Mouse (Mus musculus): ENCODE data around the gene Ly6c1. TPM values are rescaled to one million over a fixed set of nuclear protein-coding genes. Genes with fewer than 3 reads are reported as not detected.
A peak's percentile ranks its signal among the peaks of the same experiment; 100 is the strongest.
"Not testable (repeated sequence)": the region's sequence is repeated elsewhere in the genome, so short reads cannot be mapped to it uniquely, and the experiment has no call there.

Ly6c1 gene
- polyA plus RNA-seq, 1 experiment from 2014 or later, result 0.53 TPM

GRCm38 (mm10) chr15:75050593-75050992, 2.0 kb upstream of the Ly6c1 start:
- H3K27me3 ChIP-seq (ENCODE audit: control insufficient read depth, insufficient read depth, low read length); H3K4me2 ChIP-seq (ENCODE audit: low read depth, low read length, severe bottlenecking); H3K9ac ChIP-seq (ENCODE audit: low read length); H3K27ac ChIP-seq (ENCODE audit: low read depth, low read length); H3K36me3 ChIP-seq (ENCODE audit: control insufficient read depth, insufficient read depth, low read length); H3K4me3 ChIP-seq (ENCODE audit: low read depth, low read length); H3K4me1 ChIP-seq (replicated peaks; ENCODE audit: control insufficient read depth, insufficient read depth, low read length); DNase-seq (ENCODE audit: low spot score); ATAC-seq (replicated peaks; ENCODE audit: low FRiP score); H3K9me3 ChIP-seq (ENCODE audit: control insufficient read depth, low read length): not testable (repeated sequence)
- 100% methylated on average over 1 of the region's 1 CpGs for WGBS

- not testable (repeated sequence) for H3K27me3 ChIP-seq (ENCODE audit: control insufficient read depth, insufficient read depth, low read length); H3K4me3 ChIP-seq (ENCODE audit: low read depth, low read length); H3K4me1 ChIP-seq (replicated peaks; ENCODE audit: control insufficient read depth, insufficient read depth, low read length); DNase-seq (ENCODE audit: low spot score); H3K9ac ChIP-seq (ENCODE audit: low read length); H3K36me3 ChIP-seq (ENCODE audit: control insufficient read depth, insufficient read depth, low read length); H3K27ac ChIP-seq (ENCODE audit: low read depth, low read length); H3K4me2 ChIP-seq (ENCODE audit: low read depth, low read length, severe bottlenecking); H3K9me3 ChIP-seq (ENCODE audit: control insufficient read depth, low read length); ATAC-seq (replicated peaks; ENCODE audit: low FRiP score)
- WGBS, result 84% methylated on average over 2 of the region's 2 CpGs
Observed at GRCm38 (mm10) chr15:75049811-75050210, 1.2 kb upstream of the Ly6c1 start.

- ATAC-seq (replicated peaks; ENCODE audit: low FRiP score); H3K4me3 ChIP-seq (ENCODE audit: low read depth, low read length); H3K27me3 ChIP-seq (ENCODE audit: control insufficient read depth, insufficient read depth, low read length); H3K4me1 ChIP-seq (replicated peaks; ENCODE audit: control insufficient read depth, insufficient read depth, low read length); H3K4me2 ChIP-seq (ENCODE audit: low read depth, low read length, severe bottlenecking); DNase-seq (ENCODE audit: low spot score); H3K9me3 ChIP-seq (ENCODE audit: control insufficient read depth, low read length); H3K9ac ChIP-seq (ENCODE audit: low read length); H3K36me3 ChIP-seq (ENCODE audit: control insufficient read depth, insufficient read depth, low read length); H3K27ac ChIP-seq (ENCODE audit: low read depth, low read length): not testable (repeated sequence)
- WGBS, result 93% methylated on average over 1 of the region's 1 CpGs
Observed at GRCm38 (mm10) chr15:75047970-75048320, 685 bp downstream of the Ly6c1 start.

GRCm38 (mm10) chr15:75047313-75047969, 1.2 kb downstream of the Ly6c1 start:
- not testable (repeated sequence) for DNase-seq (ENCODE audit: low spot score); ATAC-seq (replicated peaks; ENCODE audit: low FRiP score)

GRCm38 (mm10) chr15:75045501-75045900, 3.1 kb downstream of the Ly6c1 start:
- not testable (repeated sequence) for H3K36me3 ChIP-seq (ENCODE audit: control insufficient read depth, insufficient read depth, low read length); H3K4me1 ChIP-seq (replicated peaks; ENCODE audit: control insufficient read depth, insufficient read depth, low read length); H3K9ac ChIP-seq (ENCODE audit: low read length); DNase-seq (ENCODE audit: low spot score); ATAC-seq (replicated peaks; ENCODE audit: low FRiP score); H3K27ac ChIP-seq (ENCODE audit: low read depth, low read length); H3K27me3 ChIP-seq (ENCODE audit: control insufficient read depth, insufficient read depth, low read length); H3K4me2 ChIP-seq (ENCODE audit: low read depth, low read length, severe bottlenecking); H3K9me3 ChIP-seq (ENCODE audit: control insufficient read depth, low read length); H3K4me3 ChIP-seq (ENCODE audit: low read depth, low read length)
- 81% methylated on average over 2 of the region's 3 CpGs for WGBS

More at GRCm38 (mm10) chr15:75047313-75047969, 1.2 kb downstream of the Ly6c1 start:
- WGBS, result 79% methylated on average over 4 of the region's 7 CpGs
- not testable (repeated sequence) for H3K9ac ChIP-seq (ENCODE audit: low read length); H3K27ac ChIP-seq (ENCODE audit: low read depth, low read length); H3K36me3 ChIP-seq (ENCODE audit: control insufficient read depth, insufficient read depth, low read length); H3K9me3 ChIP-seq (ENCODE audit: control insufficient read depth, low read length); H3K27me3 ChIP-seq (ENCODE audit: control insufficient read depth, insufficient read depth, low read length); H3K4me3 ChIP-seq (ENCODE audit: low read depth, low read length); H3K4me1 ChIP-seq (replicated peaks; ENCODE audit: control insufficient read depth, insufficient read depth, low read length); H3K4me2 ChIP-seq (ENCODE audit: low read depth, low read length, severe bottlenecking)

GRCm38 (mm10) chr15:75021020-75021759, 27.4 kb downstream of the Ly6c1 start:
- WGBS, result 79% methylated on average over 6 of the region's 10 CpGs
- not testable (repeated sequence) for H3K4me3 ChIP-seq (ENCODE audit: low read depth, low read length)

GRCm38 (mm10) chr15:75019446-75019845, 29.2 kb downstream of the Ly6c1 start:
- H3K9me3 ChIP-seq (ENCODE audit: control insufficient read depth, low read length); H3K9ac ChIP-seq (ENCODE audit: low read length); H3K36me3 ChIP-seq (ENCODE audit: control insufficient read depth, insufficient read depth, low read length); H3K4me2 ChIP-seq (ENCODE audit: low read depth, low read length, severe bottlenecking); H3K4me3 ChIP-seq (ENCODE audit: low read depth, low read length); H3K4me1 ChIP-seq (replicated peaks; ENCODE audit: control insufficient read depth, insufficient read depth, low read length); H3K27ac ChIP-seq (ENCODE audit: low read depth, low read length); ATAC-seq (replicated peaks; ENCODE audit: low FRiP score); H3K27me3 ChIP-seq (ENCODE audit: control insufficient read depth, insufficient read depth, low read length): not testable (repeated sequence)
- 44% methylated on average over 2 of the region's 2 CpGs for WGBS
- DNase-seq (ENCODE audit: low spot score), result peak; percentile 50

More at GRCm38 (mm10) chr15:75021020-75021759, 27.4 kb downstream of the Ly6c1 start:
- not testable (repeated sequence) for ATAC-seq (replicated peaks; ENCODE audit: low FRiP score); H3K27ac ChIP-seq (ENCODE audit: low read depth, low read length); H3K4me2 ChIP-seq (ENCODE audit: low read depth, low read length, severe bottlenecking); H3K9me3 ChIP-seq (ENCODE audit: control insufficient read depth, low read length); DNase-seq (ENCODE audit: low spot score); H3K4me1 ChIP-seq (replicated peaks; ENCODE audit: control insufficient read depth, insufficient read depth, low read length); H3K9ac ChIP-seq (ENCODE audit: low read length); H3K36me3 ChIP-seq (ENCODE audit: control insufficient read depth, insufficient read depth, low read length); H3K27me3 ChIP-seq (ENCODE audit: control insufficient read depth, insufficient read depth, low read length)
